Mouse (Mus musculus) hindbrain, embryonic 12.5 days (tissue): ENCODE results near the gene Antxrl. TPM values are rescaled to one million over a fixed set of nuclear protein-coding genes. Genes with fewer than 3 reads are reported as not detected.

Experiments used
- ATAC-seq: fragments of 200-750 bp; cut with Nextera tagmentation; 2 replicates; pipeline ENCODE4 v1.8.0; 2017; ENCODE audit warnings: moderate TSS enrichment; ENCODE audit not compliant: low FRiP score
- H3K27ac ChIP-seq: fragments of 300-500 bp; sonication (generic); 2 replicates; pipeline ENCODE4 v1.5.1; 2016; ENCODE audit warnings: mild to moderate bottlenecking
- H3K27me3 ChIP-seq: fragments of 300-500 bp; sonication (generic); 2 replicates; pipeline ENCODE4 v1.6.1; 2016; ENCODE audit warnings: mild to moderate bottlenecking
- H3K36me3 ChIP-seq: fragments of 300-500 bp; sonication (generic); 2 replicates; pipeline ENCODE4 v1.6.1; 2016; ENCODE audit warnings: mild to moderate bottlenecking
- H3K4me1 ChIP-seq: fragments of 300-500 bp; sonication (generic); 2 replicates; pipeline ENCODE4 v1.6.1; 2016
- H3K4me2 ChIP-seq: fragments of 300-500 bp; sonication (generic); replicated peaks from 2 replicates; pipeline ENCODE4 v1.6.1; 2016; ENCODE audit warnings: mild to moderate bottlenecking
- H3K4me3 ChIP-seq: fragments of 300-500 bp; sonication (generic); 2 replicates; pipeline ENCODE4 v1.5.1; 2016; ENCODE audit warnings: mild to moderate bottlenecking
- H3K9ac ChIP-seq: fragments of 300-500 bp; sonication (generic); 2 replicates; pipeline ENCODE4 v1.6.1; 2016; ENCODE audit warnings: mild to moderate bottlenecking, moderate library complexity
- H3K9me3 ChIP-seq: fragments of 300-500 bp; sonication (generic); replicated peaks from 2 replicates; pipeline ENCODE4 v1.6.1; 2016; ENCODE audit warnings: mild to moderate bottlenecking
- WGBS: fragments of 180-500 bp; shearing (Covaris S2); methylation state at CpG from one replicate; pipeline ENCODE4 v1.1.7; 2016; 5-methylcytosine and 5-hydroxymethylcytosine counted together
- polyA plus RNA-seq: library from polyadenylated mRNA; unstranded; fragments of >200 nt; fragmentation: Nextera tagmentation; extraction: Ambion mirVana; gene quantifications from 2 replicates; pipeline ENCODE4 v1.2.1, GENCODE M21; 2016

Antxrl gene
- not detected in 2 replicates for polyA plus RNA-seq

GRCm38 (mm10) chr14:34052516-34052915, at the start of gene Antxrl:
Antxrl (plus strand) TSS chr14:34052707.
- ATAC-seq: no peak
- H3K27ac ChIP-seq: no peak within 1 kb of the TSS
- no peaks in the 10 kb centered on the region for H3K27me3 ChIP-seq
- H3K4me2 ChIP-seq: no peak within 1 kb of the TSS
- 95% methylated on average over 6 of the region's 6 CpGs for WGBS
- no peak within 1 kb of the TSS for H3K4me3 ChIP-seq
- no peak within 1 kb of the TSS for H3K9ac ChIP-seq
- no peaks in the 10 kb centered on the region for H3K4me1 ChIP-seq
- H3K9me3 ChIP-seq: no peaks in the 10 kb centered on the region; the same call in 1 of the 2 replicates
- no peaks in the 10 kb centered on the region for H3K36me3 ChIP-seq

DNA sequence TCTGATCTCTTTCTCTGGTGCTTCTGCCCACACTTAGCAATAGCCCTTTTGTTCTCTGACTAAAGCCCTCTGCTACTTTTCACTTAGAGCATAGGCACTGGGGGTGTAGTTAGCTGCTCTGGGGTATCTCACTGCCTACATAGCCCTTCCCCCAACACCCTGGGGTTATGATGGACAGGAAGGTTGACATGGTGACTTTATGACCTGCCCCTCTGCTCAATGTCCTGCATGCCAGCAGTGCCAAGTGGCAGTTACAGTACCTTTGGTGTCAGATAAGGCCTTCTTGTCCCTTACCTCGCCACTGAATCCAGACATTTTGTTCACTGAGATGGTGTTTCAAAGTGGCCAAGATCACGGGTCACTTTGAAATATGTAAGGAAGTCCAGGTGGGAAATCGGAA, 37.4 kb upstream of the Antxrl start, which contains the start of gene Gm30083:
TSS of gene Gm30083 (minus strand) at position 120 of the 400 bp plus-strand sequence.
- Histone ChIP-seq H3K4me2 (no peak within 1 kb of the TSS), H3K4me3 (no peak within 1 kb of the TSS), H3K9me3 (no peaks in the 10 kb centered on the region), H3K9ac (no peak within 1 kb of the TSS), H3K36me3 (no peaks in the 10 kb centered on the region), H3K27me3 (no peaks in the 10 kb centered on the region), H3K27ac (no peak within 1 kb of the TSS), H3K4me1 (no peaks in the 10 kb centered on the region)
- no peak for ATAC-seq
- WGBS: 93% methylated on average over 3 of the region's 3 CpGs

- no peak for ATAC-seq
- H3K4me1 ChIP-seq: no peaks in the 10 kb centered on the region
- H3K4me2 ChIP-seq: no peak within 1 kb of the TSS
- H3K27ac ChIP-seq: no peak within 1 kb of the TSS
- H3K36me3 ChIP-seq: no peaks in the 10 kb centered on the region
- no peak within 1 kb of the TSS for H3K9ac ChIP-seq
- H3K27me3 ChIP-seq: no peaks in the 10 kb centered on the region
- no peak within 1 kb of the TSS for H3K4me3 ChIP-seq
- WGBS: 91% methylated on average over 4 of the region's 4 CpGs
- H3K9me3 ChIP-seq: no peaks in the 10 kb centered on the region
These were observed 36.1 kb upstream of the Antxrl start, which contains the start of gene Gm5460 for GRCm38 (mm10) chr14:34016381-34016780. Gm5460 (plus strand) TSS chr14:34016758.

DNA sequence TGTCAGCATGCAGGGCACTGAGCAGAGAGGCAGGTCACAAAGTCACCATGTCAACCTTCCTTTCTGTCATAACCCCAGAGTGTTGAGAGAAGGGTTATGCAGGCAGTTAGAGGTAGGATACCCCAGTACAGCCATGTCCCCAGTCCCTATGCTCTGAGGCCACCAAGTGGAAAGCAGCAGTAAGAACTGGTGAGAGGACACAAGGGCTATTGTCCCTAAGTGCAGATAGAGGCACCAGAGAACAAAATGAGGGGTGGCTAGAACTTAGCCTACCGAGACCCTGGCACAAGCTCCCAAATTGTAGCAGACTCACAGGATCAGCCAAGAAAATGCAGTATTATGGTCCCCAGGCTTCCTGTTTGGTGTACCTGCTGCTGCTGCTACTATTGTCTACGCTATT, 35.6 kb upstream of the Antxrl start:
- no peak overlapping the region for H3K4me3 ChIP-seq

GRCm38 (mm10) chr14:34026710-34027109, 25.8 kb upstream of the Antxrl start:
- 74% methylated on average over 2 of the region's 2 CpGs for WGBS
- Histone ChIP-seq H3K27ac (no peak overlapping the region), H3K27me3 (no peaks in the 10 kb centered on the region), H3K4me2 (no peak overlapping the region), H3K4me3 (no peak overlapping the region), H3K4me1 (no peaks in the 10 kb centered on the region), H3K36me3 (no peaks in the 10 kb centered on the region), H3K9ac (no peak overlapping the region), H3K9me3 (0 out of 2 replicates have a peak, but pooled peaks cover 4% of the 10 kb centered on the region)
- no peak for ATAC-seq

More for the DNA sequence above, 35.6 kb upstream of the Antxrl start:
- H3K4me1 ChIP-seq: no peaks in the 10 kb centered on the region
- no peaks in the 10 kb centered on the region for H3K9me3 ChIP-seq
- H3K27me3 ChIP-seq: no peaks in the 10 kb centered on the region
- ATAC-seq: no peak
- 87% methylated on average over 2 of the region's 2 CpGs for WGBS
- H3K4me2 ChIP-seq: no peak overlapping the region
- no peak overlapping the region for H3K9ac ChIP-seq
- H3K27ac ChIP-seq: no peak overlapping the region
- no peaks in the 10 kb centered on the region for H3K36me3 ChIP-seq

- Histone ChIP-seq H3K36me3 (no peaks in the 10 kb centered on the region), H3K4me1 (no peaks in the 10 kb centered on the region), H3K4me3 (no peak overlapping the region), H3K9ac (no peak overlapping the region), H3K9me3 (no peaks in the 10 kb centered on the region), H3K4me2 (no peak overlapping the region), H3K27ac (no peak overlapping the region), H3K27me3 (no peaks in the 10 kb centered on the region)
- no peak for ATAC-seq
- WGBS: 88% methylated on average over 8 of the region's 8 CpGs
These were observed 18.5 kb upstream of the Antxrl start for GRCm38 (mm10) chr14:34033841-34034610.

- Histone ChIP-seq H3K4me1 (no peaks in the 10 kb centered on the region), H3K9me3 (no peaks in the 10 kb centered on the region), H3K4me3 (no peak overlapping the region), H3K36me3 (no peaks in the 10 kb centered on the region), H3K4me2 (no peak overlapping the region), H3K9ac (no peak overlapping the region), H3K27me3 (no peaks in the 10 kb centered on the region), H3K27ac (no peak overlapping the region)
- WGBS: 85% methylated on average over 4 of the region's 4 CpGs
- ATAC-seq: no peak
These were observed 11.3 kb upstream of the Antxrl start for GRCm38 (mm10) chr14:34041241-34041640.

GRCm38 (mm10) chr14:34043341-34043740, 9.2 kb upstream of the Antxrl start:
- Histone ChIP-seq H3K4me3 (no peak overlapping the region), H3K9ac (no peak overlapping the region), H3K4me1 (no peaks in the 10 kb centered on the region), H3K27ac (no peak overlapping the region), H3K4me2 (no peak overlapping the region), H3K9me3 (no peaks in the 10 kb centered on the region), H3K36me3 (no peaks in the 10 kb centered on the region), H3K27me3 (no peaks in the 10 kb centered on the region)
- 72% methylated on average over 3 of the region's 3 CpGs for WGBS
- ATAC-seq: no peak

GRCm38 (mm10) chr14:34050101-34050779, 2.3 kb upstream of the Antxrl start:
- Histone ChIP-seq H3K4me2 (no peak overlapping the region), H3K27me3 (no peaks in the 10 kb centered on the region), H3K4me3 (no peak overlapping the region), H3K9me3 (no peaks in the 10 kb centered on the region), H3K36me3 (no peaks in the 10 kb centered on the region), H3K9ac (no peak overlapping the region), H3K4me1 (no peaks in the 10 kb centered on the region), H3K27ac (no peak overlapping the region)
- WGBS: 74% methylated on average over 5 of the region's 5 CpGs
- no peak for ATAC-seq

GRCm38 (mm10) chr14:34071665-34072064, 19.2 kb downstream of the Antxrl start:
- no peaks in the 10 kb centered on the region for H3K9me3 ChIP-seq
- H3K27ac ChIP-seq: no peak overlapping the region
- no peaks in the 10 kb centered on the region for H3K36me3 ChIP-seq
- 71% methylated on average over 6 of the region's 6 CpGs for WGBS
- ATAC-seq: no peak
- no peaks in the 10 kb centered on the region for H3K27me3 ChIP-seq
- H3K4me3 ChIP-seq: no peak overlapping the region
- no peak overlapping the region for H3K9ac ChIP-seq
- H3K4me1 ChIP-seq: no peaks in the 10 kb centered on the region
- H3K4me2 ChIP-seq: no peak overlapping the region

- no peak overlapping the region for H3K27ac ChIP-seq
- H3K36me3 ChIP-seq: no peaks in the 10 kb centered on the region
- no peak overlapping the region for H3K9ac ChIP-seq
- no peaks in the 10 kb centered on the region for H3K9me3 ChIP-seq
- H3K27me3 ChIP-seq: no peaks in the 10 kb centered on the region
- 21% methylated on average over 4 of the region's 4 CpGs for WGBS
- no peak overlapping the region for H3K4me3 ChIP-seq
- no peak for ATAC-seq
- no peaks in the 10 kb centered on the region for H3K4me1 ChIP-seq
- H3K4me2 ChIP-seq: no peak overlapping the region
These were observed 22.8 kb downstream of the Antxrl start for GRCm38 (mm10) chr14:34075346-34075745.

DNA sequence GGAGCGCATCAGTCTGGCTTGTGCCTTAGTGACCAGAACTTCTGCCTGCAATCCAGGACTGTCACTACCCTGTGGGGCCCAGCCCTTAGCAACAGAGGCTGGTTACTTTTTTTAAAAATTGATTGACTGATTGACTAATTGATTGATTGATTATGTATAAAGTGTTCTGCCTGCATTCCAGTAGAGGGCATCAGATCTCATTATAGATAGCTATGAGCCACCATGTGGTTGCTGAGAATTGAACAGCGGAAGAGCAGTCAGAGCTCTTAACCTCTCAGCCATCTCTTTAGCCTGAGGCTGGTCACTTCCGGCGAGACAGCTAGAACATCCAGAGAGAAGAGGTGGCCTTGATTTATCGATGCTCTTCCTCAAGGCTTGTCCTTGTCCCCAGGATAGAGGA, 24.7 kb downstream of the Antxrl start:
- 71% methylated on average over 5 of the region's 5 CpGs for WGBS
- no peak for ATAC-seq
- Histone ChIP-seq H3K36me3 (no peaks in the 10 kb centered on the region), H3K4me2 (no peak overlapping the region), H3K4me3 (no peak overlapping the region), H3K4me1 (no peaks in the 10 kb centered on the region; the same call in 1 of the 2 replicates), H3K9me3 (no peaks in the 10 kb centered on the region), H3K9ac (no peak overlapping the region), H3K27ac (no peak overlapping the region), H3K27me3 (0 out of 2 replicates have a peak, but pooled peaks cover 4% of the 10 kb centered on the region)
